Mouse (Mus musculus): ENCODE results near the gene Hs6st1.

The Hs6st1 gene

GRCm38 (mm10) chr1:36064861-36065760 lies 3.1 kb upstream of the Hs6st1 start:
- peak; percentile 91 to 93 for DNase-seq (ENCODE audit: low spot score in 2 of 2)

DNA sequence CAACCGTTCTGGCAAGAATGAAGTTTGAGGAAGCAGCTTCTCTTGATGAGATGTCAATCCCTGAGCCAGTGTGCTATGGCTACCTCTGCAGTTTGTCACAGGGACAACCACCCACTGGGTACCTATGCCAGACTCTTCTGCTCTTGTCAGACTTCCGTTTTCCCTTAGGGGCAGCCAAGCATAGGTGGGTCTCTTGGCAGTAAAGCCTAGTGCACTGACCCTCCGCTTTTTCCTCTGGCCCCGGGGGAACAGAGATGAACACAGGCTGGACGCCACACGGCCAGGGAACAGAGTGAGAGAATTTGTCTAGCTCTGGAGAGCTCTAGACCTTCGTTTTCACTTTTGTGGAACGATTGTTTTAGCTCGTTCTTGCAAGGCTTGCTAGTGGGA lies 2.4 kb upstream of the Hs6st1 start:
- DNase-seq (ENCODE audit: low spot score in 2 of 2) = no peak

GRCm38 (mm10) chr1:36066216-36066980 lies 1.8 kb upstream of the Hs6st1 start:
- DNase-seq (ENCODE audit: low spot score in 2 of 2) = no peak

- DNase-seq (ENCODE audit: low spot score in 2 of 2) = no peak
Measured at GRCm38 (mm10) chr1:36067201-36067600, 999 bp upstream of the Hs6st1 start.

GRCm38 (mm10) chr1:36067611-36068010 lies 589 bp upstream of the Hs6st1 start:
- no peak for DNase-seq (ENCODE audit: low spot score in 2 of 2)

DNA sequence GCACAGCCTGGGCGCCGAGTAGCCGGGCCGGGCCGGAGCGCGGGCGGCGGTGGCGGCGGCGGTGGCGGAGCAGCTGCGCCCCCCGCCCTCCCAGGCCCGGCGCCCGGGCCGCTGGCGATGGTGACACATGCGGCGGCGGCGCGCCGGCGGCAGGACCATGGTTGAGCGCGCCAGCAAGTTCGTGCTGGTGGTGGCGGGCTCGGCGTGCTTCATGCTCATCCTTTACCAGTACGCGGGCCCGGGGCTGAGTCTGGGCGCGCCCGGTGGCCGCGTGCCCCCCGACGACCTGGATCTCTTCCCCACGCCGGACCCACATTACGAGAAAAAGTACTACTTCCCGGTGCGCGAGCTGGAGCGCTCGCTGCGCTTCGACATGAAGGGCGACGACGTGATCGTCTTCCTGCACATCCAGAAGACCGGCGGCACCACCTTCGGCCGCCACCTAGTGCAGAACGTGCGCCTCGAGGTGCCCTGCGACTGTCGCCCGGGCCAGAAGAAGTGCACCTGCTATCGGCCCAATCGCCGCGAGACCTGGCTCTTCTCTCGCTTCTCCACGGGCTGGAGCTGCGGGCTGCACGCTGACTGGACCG lies 426 bp downstream of the Hs6st1 start:
- peak in 1 of 2 experiments; percentile 44 for DNase-seq (ENCODE audit: low spot score in 2 of 2)

DNA sequence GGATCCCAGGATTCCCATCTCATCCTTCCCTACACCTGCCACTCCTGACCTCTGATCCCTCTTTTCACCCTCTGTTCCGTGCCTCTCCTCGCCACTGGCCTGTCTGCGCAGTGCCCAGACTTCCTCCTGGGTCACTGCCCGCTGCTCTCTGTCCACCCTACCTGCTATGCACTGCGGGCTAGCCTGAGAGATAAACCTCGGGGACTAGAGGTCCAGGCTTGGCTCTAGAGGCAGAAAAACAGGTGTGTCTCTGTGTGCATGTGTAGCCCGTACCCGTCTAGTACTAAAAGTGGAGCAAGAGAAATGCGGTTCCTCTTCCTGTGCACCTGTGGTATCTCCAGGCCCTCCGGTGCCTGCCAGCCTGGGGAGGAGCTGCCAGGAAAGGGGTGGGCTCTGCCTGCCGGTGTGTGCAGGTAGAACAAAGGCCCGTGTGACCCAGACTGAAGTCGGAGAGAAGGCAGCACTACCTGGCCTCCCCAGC lies 1.1 kb downstream of the Hs6st1 start:
- no peak for DNase-seq (ENCODE audit: low spot score in 2 of 2)

GRCm38 (mm10) chr1:36070190-36070589 lies 2.0 kb downstream of the Hs6st1 start:
- DNase-seq (ENCODE audit: low spot score in 2 of 2) = no peak

GRCm38 (mm10) chr1:36070740-36071139 lies 2.5 kb downstream of the Hs6st1 start:
- no peak for DNase-seq (ENCODE audit: low spot score in 2 of 2)

DNA sequence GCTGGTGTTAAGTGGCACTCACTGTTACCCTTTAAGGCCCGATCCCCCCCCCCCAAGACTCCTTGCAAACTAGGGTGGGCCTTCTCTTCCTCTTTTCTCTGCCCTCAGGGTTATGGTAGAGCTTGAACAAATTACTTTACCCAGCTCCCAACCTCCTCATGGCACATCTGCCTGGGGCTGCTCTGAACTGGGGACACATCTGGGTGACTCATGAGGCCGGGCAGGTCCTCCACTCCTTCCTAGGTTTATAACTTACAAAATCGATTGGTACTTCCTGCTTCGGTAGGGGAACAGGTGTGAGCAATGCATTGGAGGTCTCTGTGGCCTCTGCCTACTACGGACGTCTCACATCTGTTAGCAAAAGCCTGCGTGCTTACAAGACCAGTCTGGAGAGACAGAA lies 3.0 kb downstream of the Hs6st1 start:
- DNase-seq (ENCODE audit: low spot score in 2 of 2) = no peak

GRCm38 (mm10) chr1:36071611-36072010 lies 3.4 kb downstream of the Hs6st1 start:
- no peak for DNase-seq (ENCODE audit: low spot score in 2 of 2)

DNA sequence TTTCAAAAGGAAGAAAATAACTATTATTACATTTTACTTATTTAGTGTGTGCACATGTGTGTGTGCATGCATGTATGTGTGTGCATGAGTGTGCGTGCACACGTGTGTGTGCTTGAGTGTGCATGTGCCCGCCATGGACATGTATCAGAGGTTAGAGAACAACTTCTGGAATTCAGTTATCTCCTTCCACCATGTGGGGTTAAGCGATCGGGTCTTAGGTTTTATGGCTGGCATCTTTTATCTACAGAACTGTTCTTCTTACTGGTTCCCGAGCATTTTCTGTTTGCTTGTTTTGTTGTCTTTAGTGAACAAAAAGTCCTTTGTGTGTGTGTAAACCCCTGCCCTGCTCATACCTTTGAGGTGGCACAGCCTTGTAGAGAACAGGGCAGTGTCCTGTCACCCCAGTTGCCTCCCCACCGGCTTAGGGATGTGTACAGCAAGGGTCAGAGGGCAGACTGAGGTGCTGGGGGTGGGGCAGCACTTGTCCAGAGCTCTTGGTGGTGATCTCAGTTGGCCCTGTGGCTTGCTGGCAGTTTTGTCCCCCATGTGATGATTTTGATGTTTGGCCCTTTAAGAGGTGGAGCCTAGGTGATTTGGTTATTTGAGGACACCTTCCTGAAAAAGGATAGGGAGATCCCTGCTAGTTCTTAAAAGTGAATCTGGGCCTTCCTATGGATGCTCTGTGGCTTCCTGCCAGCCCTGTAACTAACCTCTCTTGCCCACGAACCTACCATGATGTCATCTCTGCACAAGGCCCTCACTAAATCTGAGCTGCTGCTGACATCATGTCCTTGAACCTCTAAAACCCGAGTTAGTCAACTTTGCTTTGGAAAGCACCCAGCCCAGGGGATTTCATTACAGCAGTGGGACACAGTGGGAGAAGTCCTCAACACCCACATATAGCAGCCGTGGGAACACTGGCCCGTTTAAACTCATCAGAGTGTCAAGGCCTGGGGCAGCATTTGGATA lies 4.7 kb downstream of the Hs6st1 start:
- DNase-seq (ENCODE audit: low spot score in 2 of 2) = no peak

GRCm38 (mm10) chr1:36073566-36073965 lies 5.4 kb downstream of the Hs6st1 start:
- DNase-seq (ENCODE audit: low spot score in 2 of 2) = no peak

DNA sequence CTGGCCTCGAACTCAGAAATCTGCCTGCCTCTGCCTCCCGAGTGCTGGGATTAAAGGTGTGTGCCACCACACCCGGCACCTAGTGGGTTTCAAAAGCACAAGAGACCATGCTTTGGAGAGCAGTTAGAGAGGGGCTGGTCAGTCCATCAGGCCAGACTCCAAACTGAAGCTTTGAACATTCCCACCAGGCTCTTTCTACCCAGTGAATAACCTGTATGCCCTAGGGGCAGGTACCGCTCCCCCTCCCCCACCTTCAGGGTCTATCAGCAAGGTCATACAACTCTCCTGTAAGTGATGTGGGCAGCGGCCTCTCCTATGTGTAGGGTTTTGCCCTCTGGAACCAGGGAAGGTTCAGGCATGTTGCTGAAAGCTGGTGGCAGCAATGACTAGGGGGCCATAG lies 6.0 kb downstream of the Hs6st1 start:
- no peak for DNase-seq (ENCODE audit: low spot score in 2 of 2)

DNA sequence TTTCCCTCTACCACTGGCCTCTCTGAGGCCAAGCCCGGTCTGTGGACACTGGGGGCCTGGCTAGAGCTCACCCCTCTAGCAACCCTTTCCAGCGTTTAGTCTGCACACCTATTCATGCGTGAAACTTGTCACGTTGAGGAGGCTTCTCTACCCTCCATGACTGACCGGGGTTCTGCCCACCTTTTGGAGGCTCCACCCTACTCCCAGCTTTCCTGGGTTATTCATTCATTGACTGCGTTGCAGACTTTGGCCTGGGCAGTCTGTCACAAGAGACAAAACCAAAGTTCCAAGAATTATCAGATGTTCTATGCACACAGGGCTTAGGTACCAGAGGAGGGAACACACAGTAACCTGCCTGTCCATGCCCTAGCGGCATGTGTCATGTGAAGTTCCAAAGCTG lies 6.8 kb downstream of the Hs6st1 start:
- DNase-seq (ENCODE audit: low spot score in 2 of 2) = no peak

GRCm38 (mm10) chr1:36075652-36076051 lies 7.5 kb downstream of the Hs6st1 start:
- DNase-seq (ENCODE audit: low spot score in 2 of 2) = no peak

DNA sequence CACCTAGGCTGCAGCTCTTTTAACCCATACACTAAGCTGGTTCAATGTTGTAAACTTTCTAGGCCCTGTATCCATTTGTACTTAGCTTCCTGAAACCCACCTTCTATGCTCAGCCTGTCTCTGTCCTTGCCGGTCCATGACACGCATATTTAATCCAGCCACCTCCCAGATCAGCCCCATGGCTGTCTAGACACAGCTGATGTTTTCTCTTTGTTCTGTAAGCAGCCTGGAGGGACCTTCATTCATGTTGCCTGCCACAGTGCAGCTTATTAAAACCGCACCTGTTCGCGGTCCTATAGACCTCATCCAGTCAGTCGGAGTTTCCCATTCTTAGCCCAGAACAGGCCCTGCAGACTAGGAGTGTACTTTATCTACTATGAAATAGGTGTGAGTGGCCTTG lies 8.9 kb downstream of the Hs6st1 start:
- DNase-seq (ENCODE audit: low spot score in 2 of 2) = no peak

DNA sequence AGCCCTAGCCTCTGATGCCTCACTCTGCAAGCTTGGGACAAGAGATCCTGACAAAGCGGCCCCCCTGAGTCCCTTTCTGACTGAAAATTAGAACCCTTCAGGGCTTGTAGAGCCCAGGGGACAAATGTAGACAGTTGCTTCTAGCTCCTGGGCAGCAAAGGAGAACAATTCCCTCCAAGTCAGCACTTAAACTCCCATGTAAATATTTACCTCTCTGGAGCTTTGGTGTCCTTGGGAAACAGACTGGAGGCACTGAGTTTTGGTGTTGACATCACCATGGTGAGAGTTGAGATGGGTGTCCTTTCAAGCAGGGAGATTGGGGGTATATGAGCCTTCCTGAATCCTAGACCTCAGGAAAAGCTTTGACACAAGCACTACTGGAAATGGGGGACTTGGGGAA lies 10.1 kb downstream of the Hs6st1 start:
- DNase-seq (ENCODE audit: low spot score in 2 of 2) = no peak

GRCm38 (mm10) chr1:36079679-36080078 lies 11.5 kb downstream of the Hs6st1 start:
- peak in 1 of 2 experiments; percentile 55 for DNase-seq (ENCODE audit: low spot score in 2 of 2)

- DNase-seq (ENCODE audit: low spot score in 2 of 2) = no peak
Measured at GRCm38 (mm10) chr1:36080974-36081373, 12.8 kb downstream of the Hs6st1 start.

DNA sequence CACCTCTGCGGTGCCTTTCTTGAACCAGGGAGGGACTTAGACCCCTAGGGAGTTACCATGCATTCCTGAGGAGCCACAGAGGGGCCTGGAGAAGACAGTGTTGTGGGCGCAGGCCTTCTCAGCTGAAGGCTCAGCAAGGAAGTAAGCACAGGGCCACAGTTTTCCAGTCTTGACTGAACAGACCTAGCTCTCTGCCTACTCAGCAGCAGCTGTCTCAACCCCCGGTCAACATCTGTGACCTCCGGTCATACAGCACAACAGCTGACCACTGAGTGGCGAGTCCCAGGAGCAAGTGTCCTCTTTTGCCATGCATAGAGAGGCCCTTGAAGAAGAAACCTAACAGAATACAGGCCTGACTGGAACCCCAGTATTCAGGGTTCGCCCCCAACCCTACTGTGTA lies 14.0 kb downstream of the Hs6st1 start:
- no peak for DNase-seq (ENCODE audit: low spot score in 2 of 2)

All from urinary bladder, postnatal 36 days (tissue).